Mouse (Mus musculus) kidney, embryonic 16.5 days (tissue): ENCODE measurements at regions not wholly inside any gene's neighbourhood (a gene's known extent, or its start where the extent isn't known, plus 50 kb on each side); places are given as distances from the start of the nearest gene placed in this dataset.

ENCODE experiments used
- ATAC-seq: fragments of 200-750 bp; cut with Nextera tagmentation; 2 replicates; pipeline ENCODE4 v1.8.0; 2017; ENCODE audit warnings: moderate TSS enrichment; ENCODE audit not compliant: low FRiP score, low TSS enrichment
- H3K27ac ChIP-seq: fragments of 300-500 bp; sonication (generic); 2 replicates; pipeline ENCODE4 v1.5.1; 2014; ENCODE audit warnings: low read length
- H3K27me3 ChIP-seq: fragments of 300-500 bp; sonication (generic); 2 replicates; pipeline ENCODE4 v1.6.1; 2014; ENCODE audit warnings: low read length, control low read depth, mixed read lengths; ENCODE audit not compliant: insufficient read depth
- H3K36me3 ChIP-seq: fragments of 300-500 bp; sonication (generic); 2 replicates; pipeline ENCODE4 v1.6.1; 2014; ENCODE audit warnings: low read length, control low read depth, mixed read lengths; ENCODE audit not compliant: insufficient read depth
- H3K4me1 ChIP-seq: fragments of 300-500 bp; sonication (generic); 2 replicates; pipeline ENCODE4 v1.6.1; 2014; ENCODE audit warnings: low read length, control low read depth, mixed read lengths; ENCODE audit not compliant: insufficient read depth
- H3K4me2 ChIP-seq: fragments of 300-500 bp; sonication (generic); replicated peaks from 2 replicates; pipeline ENCODE4 v1.6.1; 2014; ENCODE audit warnings: low read depth, low read length
- H3K4me3 ChIP-seq: fragments of 300-500 bp; sonication (generic); 2 replicates; pipeline ENCODE4 v1.5.1; 2014; ENCODE audit warnings: mild to moderate bottlenecking, low read length
- H3K9ac ChIP-seq: fragments of 300-500 bp; sonication (generic); replicated peaks from 2 replicates; pipeline ENCODE4 v1.6.1; 2014; ENCODE audit warnings: low read length
- H3K9me3 ChIP-seq: fragments of 300-500 bp; sonication (generic); 2 replicates; pipeline ENCODE4 v1.6.1; 2016; ENCODE audit warnings: low read length, control low read depth
- WGBS: fragments of 180-500 bp; shearing (Covaris S2); extraction: QIAGEN DNeasy Blood & Tissue Kit; methylation state at CpG from one replicate; pipeline ENCODE4 v1.1.7; 2014; 5-methylcytosine and 5-hydroxymethylcytosine counted together

DNA sequence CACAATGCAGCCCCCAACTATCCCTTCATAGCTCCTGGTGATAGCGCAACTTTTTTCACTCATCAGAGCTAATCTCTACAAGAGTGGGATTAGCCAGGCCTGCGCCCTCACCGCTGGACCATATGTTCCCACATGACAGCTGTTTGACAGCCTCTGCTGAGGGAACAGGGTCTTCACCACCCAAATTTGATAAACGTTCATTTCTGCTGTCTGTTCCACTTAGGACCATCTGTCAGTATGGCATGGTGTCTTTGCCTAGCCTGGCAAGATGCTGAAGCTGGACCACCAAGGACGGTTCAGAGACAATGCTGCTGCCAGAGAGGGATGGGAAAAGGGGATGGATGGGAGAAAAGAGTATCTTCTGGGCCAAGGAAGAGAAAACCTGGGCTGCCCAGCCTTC, 321.4 kb downstream of the Mycn start:
- Histone ChIP-seq H3K27ac (no peak overlapping the region), H3K36me3 (no peaks in the 10 kb centered on the region), H3K4me1 (peaks cover 12% of the 10 kb centered on the region), H3K9me3 (no peaks in the 10 kb centered on the region), H3K4me2 (no peak overlapping the region), H3K9ac (no peak overlapping the region), H3K4me3 (no peak overlapping the region), H3K27me3 (no peaks in the 10 kb centered on the region)
- WGBS, result 90% methylated on average over 5 of the region's 5 CpGs
- no peak for ATAC-seq

DNA sequence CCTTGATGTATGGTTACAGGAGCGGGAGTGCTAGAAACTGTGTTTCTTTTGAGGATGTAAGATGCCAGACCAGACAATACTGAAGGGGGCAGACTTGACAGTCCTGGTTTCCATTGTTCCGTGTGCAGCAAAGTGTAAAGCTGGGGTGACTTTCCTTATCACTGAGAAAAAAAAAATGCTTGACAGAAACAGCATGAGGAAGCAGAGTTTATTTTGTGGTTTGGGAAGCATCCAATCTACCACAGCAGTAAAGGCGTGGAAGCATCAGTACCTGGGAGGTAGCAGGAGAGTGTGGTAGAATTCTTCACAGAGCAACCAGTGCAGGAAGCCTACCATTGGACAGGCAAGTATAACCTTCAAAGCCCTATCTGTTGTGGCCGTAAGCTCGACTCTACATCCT, 322.3 kb downstream of the Mycn start:
- no peak for ATAC-seq
- Histone ChIP-seq H3K27me3 (no peaks in the 10 kb centered on the region), H3K36me3 (no peaks in the 10 kb centered on the region), H3K4me2 (no peak overlapping the region), H3K4me1 (peaks cover 12% of the 10 kb centered on the region), H3K4me3 (no peak overlapping the region), H3K27ac (no peak overlapping the region), H3K9ac (no peak overlapping the region), H3K9me3 (no peaks in the 10 kb centered on the region)
- WGBS, result 69% methylated on average over 5 of the region's 5 CpGs

DNA sequence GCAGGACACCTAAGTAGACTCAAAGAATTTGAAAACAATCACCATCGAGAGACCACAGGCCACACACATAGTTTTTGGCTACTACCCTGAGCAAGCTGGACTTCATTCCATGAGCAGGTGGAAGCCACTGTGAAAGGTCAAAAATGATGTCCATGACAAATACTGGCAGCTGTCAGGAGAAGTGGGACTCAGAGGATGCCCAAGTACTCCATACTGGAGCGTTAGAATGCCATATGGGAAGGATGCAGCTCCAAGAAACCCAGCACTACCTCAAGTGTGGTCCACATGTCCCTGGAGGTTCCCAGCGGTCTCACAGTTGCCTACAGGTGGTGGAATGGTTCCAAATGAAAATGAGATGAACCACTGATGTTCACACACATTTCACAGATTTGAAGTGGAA, 329.2 kb downstream of the Mycn start:
- H3K4me2 ChIP-seq, result no peak overlapping the region
- no peaks in the 10 kb centered on the region for H3K27me3 ChIP-seq
- no peak overlapping the region for H3K9ac ChIP-seq
- ATAC-seq, result no peak
- H3K27ac ChIP-seq, result no peak overlapping the region
- no peaks in the 10 kb centered on the region for H3K36me3 ChIP-seq
- no peaks in the 10 kb centered on the region for H3K9me3 ChIP-seq
- H3K4me1 ChIP-seq, result no peaks in the 10 kb centered on the region
- 92% methylated on average over 3 of the region's 3 CpGs for WGBS
- no peak overlapping the region for H3K4me3 ChIP-seq

DNA sequence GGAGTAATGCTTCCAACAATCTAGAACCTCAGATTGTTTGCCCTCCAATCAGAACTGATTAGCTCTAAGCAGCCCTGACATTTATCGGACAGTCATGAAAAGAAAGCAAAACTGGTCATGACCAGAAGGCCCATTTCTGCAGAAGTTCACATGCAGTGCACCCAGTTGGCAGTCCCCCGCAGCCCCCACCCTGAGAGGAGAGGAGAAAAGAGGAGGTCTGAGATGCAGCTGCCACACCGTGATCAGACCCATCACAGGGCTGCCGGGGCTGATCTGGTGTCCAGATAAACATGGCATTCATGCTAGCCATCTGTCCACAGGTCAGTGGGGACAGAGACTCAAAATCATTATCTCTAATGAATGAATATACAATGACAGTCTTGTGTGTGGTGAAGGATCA, 330.9 kb downstream of the Mycn start:
- 78% methylated on average over 4 of the region's 4 CpGs for WGBS
- Histone ChIP-seq H3K27me3 (no peaks in the 10 kb centered on the region), H3K4me2 (no peak overlapping the region), H3K4me3 (no peak overlapping the region), H3K36me3 (no peaks in the 10 kb centered on the region), H3K9me3 (no peaks in the 10 kb centered on the region), H3K27ac (no peak overlapping the region), H3K4me1 (no peaks in the 10 kb centered on the region), H3K9ac (no peak overlapping the region)
- no peak for ATAC-seq

DNA sequence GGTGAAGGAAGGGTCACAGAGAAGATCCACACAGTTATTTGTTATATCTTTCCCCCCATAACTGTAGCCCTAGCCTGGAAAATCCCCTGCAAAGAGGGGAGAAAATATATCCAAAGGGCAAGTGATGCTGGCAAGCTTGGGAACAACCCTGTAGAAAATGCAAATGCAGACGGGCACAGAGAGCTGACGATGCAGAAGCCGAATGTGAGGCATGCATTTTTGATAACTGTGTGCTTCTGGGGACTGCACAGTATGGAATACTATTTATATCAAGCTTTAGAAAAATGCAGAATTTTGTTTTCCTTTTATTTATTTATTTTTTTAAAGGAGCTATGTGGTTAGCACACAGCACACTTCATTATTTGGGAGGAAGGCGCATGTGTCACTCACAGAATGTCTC, 333.7 kb downstream of the Mycn start:
- Histone ChIP-seq H3K9me3 (no peaks in the 10 kb centered on the region), H3K4me1 (no peaks in the 10 kb centered on the region), H3K4me2 (no peak overlapping the region), H3K36me3 (no peaks in the 10 kb centered on the region), H3K27me3 (no peaks in the 10 kb centered on the region), H3K27ac (no peak overlapping the region), H3K4me3 (no peak overlapping the region), H3K9ac (no peak overlapping the region)
- no peak for ATAC-seq
- WGBS, result 93% methylated on average over 4 of the region's 4 CpGs

DNA sequence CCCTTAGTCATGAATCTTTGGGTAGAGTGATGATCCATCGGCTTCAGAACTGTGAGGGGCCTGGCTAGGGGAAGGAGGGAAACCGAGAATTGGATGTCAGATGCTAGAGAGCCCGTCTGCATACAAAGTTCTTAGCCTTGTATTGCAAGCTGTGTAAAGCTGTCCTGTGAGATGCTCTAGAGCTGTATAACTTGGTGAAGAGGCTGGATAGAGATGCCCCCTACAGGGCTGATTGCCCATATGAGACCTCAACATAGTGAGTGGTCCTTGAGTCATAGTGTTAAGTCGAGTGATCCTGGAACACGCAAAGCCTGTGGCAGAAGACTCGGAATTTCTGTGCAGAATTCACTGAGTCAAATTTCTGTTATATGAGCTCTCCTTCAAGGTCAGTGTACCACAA, 334.8 kb downstream of the Mycn start:
- Histone ChIP-seq H3K9me3 (no peaks in the 10 kb centered on the region), H3K27me3 (no peaks in the 10 kb centered on the region), H3K4me1 (no peaks in the 10 kb centered on the region), H3K9ac (no peak overlapping the region), H3K36me3 (no peaks in the 10 kb centered on the region), H3K4me2 (no peak overlapping the region), H3K4me3 (no peak overlapping the region), H3K27ac (no peak overlapping the region)
- WGBS, result 89% methylated on average over 6 of the region's 6 CpGs
- ATAC-seq, result no peak

DNA sequence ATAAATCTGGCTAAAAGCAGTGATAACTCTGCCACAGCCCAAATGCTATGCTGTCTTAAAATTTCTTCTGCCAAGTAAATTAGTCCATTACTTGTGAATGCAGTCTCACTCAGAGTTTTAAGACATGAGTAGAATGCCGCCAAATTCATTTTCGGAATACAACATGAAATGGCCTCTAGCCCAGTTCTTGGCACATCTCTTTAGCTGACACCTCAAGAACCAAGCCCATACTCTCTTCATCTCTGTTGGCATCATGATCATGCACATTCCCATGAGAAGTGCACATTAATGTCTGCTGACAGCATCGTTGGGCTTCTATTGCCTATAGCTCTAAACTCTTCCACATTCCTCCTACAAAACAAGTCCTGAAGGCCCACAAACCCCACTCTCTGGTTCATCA, 336.2 kb downstream of the Mycn start:
- Histone ChIP-seq H3K4me1 (no peaks in the 10 kb centered on the region), H3K36me3 (no peaks in the 10 kb centered on the region), H3K9ac (no peak overlapping the region), H3K4me2 (no peak overlapping the region), H3K4me3 (no peak overlapping the region), H3K27me3 (no peaks in the 10 kb centered on the region), H3K9me3 (no peaks in the 10 kb centered on the region), H3K27ac (no peak overlapping the region)
- ATAC-seq, result no peak
- WGBS, result 89% methylated on average over 3 of the region's 3 CpGs

DNA sequence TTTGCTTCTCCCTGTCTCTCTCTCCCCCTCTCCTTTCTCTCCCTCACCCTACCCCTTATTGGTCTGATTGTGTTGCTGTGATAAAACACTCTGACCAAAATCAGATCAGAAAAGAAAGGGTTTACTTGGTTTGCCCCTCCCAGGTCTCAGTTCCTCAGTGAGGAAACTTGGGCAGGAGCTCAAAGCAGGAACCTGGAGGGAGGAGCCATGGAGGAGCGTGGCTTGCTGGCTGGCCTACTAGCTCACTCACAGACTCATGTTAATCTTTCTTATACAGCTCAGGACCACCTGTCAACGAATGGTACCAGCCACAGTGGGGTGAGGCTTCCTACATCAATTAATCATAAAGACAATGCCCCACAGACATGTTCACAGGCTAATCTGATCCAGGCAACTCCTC, 339.4 kb downstream of the Fam49a start:
- no peak for ATAC-seq
- no peak overlapping the region for H3K4me3 ChIP-seq
- H3K4me1 ChIP-seq, result no peaks in the 10 kb centered on the region
- H3K9me3 ChIP-seq, result no peaks in the 10 kb centered on the region
- no peak overlapping the region for H3K4me2 ChIP-seq
- WGBS, result 24% methylated on average over 2 of the region's 2 CpGs
- no peaks in the 10 kb centered on the region for H3K27me3 ChIP-seq
- no peaks in the 10 kb centered on the region for H3K36me3 ChIP-seq
- H3K9ac ChIP-seq, result no peak overlapping the region
- no peak overlapping the region for H3K27ac ChIP-seq

DNA sequence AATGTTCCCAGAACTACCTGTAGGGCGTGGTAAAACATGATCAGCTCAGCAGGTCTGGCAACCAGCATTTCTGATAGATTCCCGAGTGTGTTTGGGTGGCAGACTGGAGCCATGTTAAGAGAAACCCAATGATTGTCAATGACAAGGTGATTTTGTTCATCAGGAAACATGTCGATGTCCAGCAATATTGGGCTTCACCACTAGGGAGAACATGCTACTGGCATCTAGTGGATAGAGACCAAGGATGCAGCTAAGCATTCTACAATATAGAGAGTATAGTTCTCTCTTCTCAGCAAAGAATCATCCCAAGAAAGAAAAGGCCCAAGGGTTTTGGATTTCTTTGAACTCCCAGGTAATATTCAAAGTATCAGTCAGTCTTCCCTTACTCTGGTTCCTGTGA, 333.5 kb downstream of the Fam49a start:
- no peaks in the 10 kb centered on the region for H3K27me3 ChIP-seq
- ATAC-seq, result no peak
- no peak overlapping the region for H3K4me2 ChIP-seq
- no peaks in the 10 kb centered on the region for H3K36me3 ChIP-seq
- H3K9me3 ChIP-seq, result no peaks in the 10 kb centered on the region
- no peak overlapping the region for H3K9ac ChIP-seq
- no peaks in the 10 kb centered on the region for H3K4me1 ChIP-seq
- no peak overlapping the region for H3K4me3 ChIP-seq
- WGBS, result 83% methylated on average over 3 of the region's 3 CpGs
- H3K27ac ChIP-seq, result no peak overlapping the region

DNA sequence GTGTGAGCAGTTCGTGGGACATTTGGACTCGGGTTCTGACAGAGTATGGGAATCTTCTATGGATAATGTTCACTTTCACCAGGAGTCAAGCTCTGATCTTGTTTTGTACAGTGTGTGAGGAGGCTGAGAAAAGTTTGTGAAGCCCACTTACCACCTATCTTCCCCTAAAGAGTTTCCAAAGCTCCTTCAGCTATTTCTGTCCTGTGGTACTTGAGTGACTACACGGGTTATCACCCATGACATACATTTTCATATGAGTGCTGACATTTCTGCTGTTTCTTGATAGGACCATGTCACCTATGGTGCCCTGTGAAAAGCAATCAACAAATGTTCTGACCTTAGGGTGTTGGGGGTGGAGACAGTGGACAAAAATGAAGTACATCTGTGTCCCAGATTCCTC, 332.6 kb downstream of the Fam49a start:
- Histone ChIP-seq H3K9ac (no peak overlapping the region), H3K4me2 (no peak overlapping the region), H3K27me3 (no peaks in the 10 kb centered on the region), H3K4me1 (no peaks in the 10 kb centered on the region), H3K36me3 (no peaks in the 10 kb centered on the region), H3K4me3 (no peak overlapping the region), H3K9me3 (no peaks in the 10 kb centered on the region), H3K27ac (no peak overlapping the region)
- ATAC-seq, result no peak
- WGBS, result 88% methylated on average over 3 of the region's 3 CpGs

DNA sequence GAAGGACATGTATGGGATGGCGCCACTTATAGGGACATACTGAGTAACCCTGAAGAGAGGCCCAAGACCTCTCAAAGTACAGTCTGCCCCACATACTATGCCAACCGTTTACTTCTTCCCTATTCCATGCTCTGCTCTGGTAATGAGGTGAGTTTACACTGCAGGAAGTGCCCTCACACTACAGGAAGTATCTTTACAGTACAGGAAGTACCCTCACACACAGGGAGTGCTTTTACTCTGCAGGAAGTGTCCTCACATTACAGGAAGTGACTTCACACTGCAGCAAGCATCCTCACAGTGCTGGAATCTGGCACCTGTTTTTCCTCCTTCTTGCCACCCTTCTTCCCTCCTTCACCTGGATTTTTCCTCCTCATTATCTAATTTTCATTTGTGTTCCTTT, 331.4 kb downstream of the Fam49a start:
- H3K4me2 ChIP-seq, result no peak overlapping the region
- no peak overlapping the region for H3K4me3 ChIP-seq
- no peaks in the 10 kb centered on the region for H3K4me1 ChIP-seq
- no peak overlapping the region for H3K27ac ChIP-seq
- H3K9ac ChIP-seq, result no peak overlapping the region
- no peaks in the 10 kb centered on the region for H3K27me3 ChIP-seq
- no peaks in the 10 kb centered on the region for H3K36me3 ChIP-seq
- no peaks in the 10 kb centered on the region for H3K9me3 ChIP-seq
- no peak for ATAC-seq
- 94% methylated on average over 2 of the region's 2 CpGs for WGBS
